Mouse (Mus musculus) embryonic facial prominence, embryonic 10.5 days (tissue): ENCODE data around the gene Asic2. TPM values are rescaled to one million over a fixed set of nuclear protein-coding genes. Genes with fewer than 3 reads are reported as not detected.

Experiments used
- DNase-seq: peaks from one replicate; pipeline ENCODE4 v3.0.0-alpha.2; 2017; ENCODE audit warnings: low spot score
- H3K27ac ChIP-seq: fragments of 300-500 bp; sonication (generic); replicated peaks from 2 replicates; pipeline ENCODE4 v1.5.1; 2016; ENCODE audit warnings: mild to moderate bottlenecking
- H3K27me3 ChIP-seq: fragments of 300-500 bp; sonication (generic); replicated peaks from 2 replicates; pipeline ENCODE4 v1.6.1; 2016; ENCODE audit warnings: low read depth, mild to moderate bottlenecking; ENCODE audit not compliant: poor library complexity, severe bottlenecking
- H3K36me3 ChIP-seq: fragments of 300-500 bp; sonication (generic); replicated peaks from 2 replicates; pipeline ENCODE4 v1.6.1; 2016; ENCODE audit warnings: mild to moderate bottlenecking, moderate library complexity
- H3K4me1 ChIP-seq: fragments of 300-500 bp; sonication (generic); 2 replicates; pipeline ENCODE4 v1.6.1; 2016
- H3K4me3 ChIP-seq: fragments of 300-500 bp; sonication (generic); 2 replicates; pipeline ENCODE4 v1.5.1; 2016; ENCODE audit warnings: mild to moderate bottlenecking, moderate library complexity
- H3K9me3 ChIP-seq: fragments of 300-500 bp; sonication (generic); 2 replicates; pipeline ENCODE4 v1.6.1; 2016; ENCODE audit warnings: mild to moderate bottlenecking
- WGBS: fragments of 180-500 bp; shearing (Covaris S2); methylation state at CpG from one replicate; pipeline ENCODE4 v1.1.7; 2016; 5-methylcytosine and 5-hydroxymethylcytosine counted together
- polyA plus RNA-seq: library from polyadenylated mRNA; unstranded; fragments of >200 nt; fragmentation: Nextera tagmentation; extraction: Ambion mirVana; gene quantifications from 2 replicates; pipeline ENCODE4 v1.2.1, GENCODE M21; 2016

Gene Asic2
- polyA plus RNA-seq, 1 experiment from 2014 or later, result 0.66 TPM

GRCm38 (mm10) chr11:81865661-81866382 is 102.4 kb downstream of the Asic2 start:
- H3K27me3 ChIP-seq, result no peaks in the 10 kb centered on the region
- WGBS, result 78% methylated on average over 10 of the region's 10 CpGs
- no peak for DNase-seq
- H3K9me3 ChIP-seq, result no peaks in the 10 kb centered on the region
- H3K36me3 ChIP-seq, result no peaks in the 10 kb centered on the region
- H3K4me3 ChIP-seq, result no peak overlapping the region
- H3K27ac ChIP-seq, result no peak overlapping the region
- peaks cover 19% of the 10 kb centered on the region for H3K4me1 ChIP-seq

- H3K27ac ChIP-seq, result peak within 1 kb of the TSS; percentile 70
- DNase-seq, result peak; percentile 59
These were observed 107.8 kb downstream of the Asic2 start, which contains the start of gene 5530401A14Rik for GRCm38 (mm10) chr11:81860250-81860972. 5530401A14Rik (plus strand) TSS chr11:81860673.

GRCm38 (mm10) chr11:81847773-81848490 is 120.3 kb downstream of the Asic2 start:
- Histone ChIP-seq H3K27me3 (no peaks in the 10 kb centered on the region), H3K9me3 (no peaks in the 10 kb centered on the region), H3K27ac (no peak overlapping the region), H3K4me3 (no peak overlapping the region), H3K36me3 (no peaks in the 10 kb centered on the region), H3K4me1 (peaks cover 7% of the 10 kb centered on the region)
- 74% methylated on average over 1 of the region's 1 CpGs for WGBS
- DNase-seq, result no peak

More at GRCm38 (mm10) chr11:81860250-81860972, 107.8 kb downstream of the Asic2 start, which contains the start of gene 5530401A14Rik:
- WGBS, result 27% methylated on average over 4 of the region's 4 CpGs
- no peak within 1 kb of the TSS for H3K4me3 ChIP-seq
- H3K4me1 ChIP-seq, result peaks cover 35% of the 10 kb centered on the region
- H3K9me3 ChIP-seq, result no peaks in the 10 kb centered on the region
- no peaks in the 10 kb centered on the region for H3K27me3 ChIP-seq
- H3K36me3 ChIP-seq, result no peaks in the 10 kb centered on the region

GRCm38 (mm10) chr11:81845686-81846036 is 122.6 kb downstream of the Asic2 start:
- DNase-seq, result no peak
- WGBS, result 78% methylated on average over 3 of the region's 3 CpGs
- H3K27me3 ChIP-seq, result no peaks in the 10 kb centered on the region
- H3K4me3 ChIP-seq, result no peak overlapping the region
- no peak overlapping the region for H3K27ac ChIP-seq
- H3K36me3 ChIP-seq, result no peaks in the 10 kb centered on the region
- H3K4me1 ChIP-seq, result peaks cover 4% of the 10 kb centered on the region
- H3K9me3 ChIP-seq, result no peaks in the 10 kb centered on the region

- Histone ChIP-seq H3K4me3 (no peak overlapping the region), H3K9me3 (no peaks in the 10 kb centered on the region), H3K4me1 (no peaks in the 10 kb centered on the region), H3K27ac (no peak overlapping the region), H3K27me3 (no peaks in the 10 kb centered on the region), H3K36me3 (no peaks in the 10 kb centered on the region)
- DNase-seq, result no peak
- WGBS, result 67% methylated on average over 5 of the region's 5 CpGs
These were observed 123.1 kb downstream of the Asic2 start for GRCm38 (mm10) chr11:81845010-81845685.

- DNase-seq, result no peak
- H3K36me3 ChIP-seq, result no peaks in the 10 kb centered on the region
- H3K4me1 ChIP-seq, result no peaks in the 10 kb centered on the region
- H3K9me3 ChIP-seq, result no peaks in the 10 kb centered on the region
- H3K27ac ChIP-seq, result no peak overlapping the region
- 63% methylated on average over 2 of the region's 2 CpGs for WGBS
- H3K27me3 ChIP-seq, result no peaks in the 10 kb centered on the region
- no peak overlapping the region for H3K4me3 ChIP-seq
These were observed 127.3 kb downstream of the Asic2 start for GRCm38 (mm10) chr11:81841001-81841400.

- Histone ChIP-seq H3K4me3 (no peak overlapping the region), H3K36me3 (no peaks in the 10 kb centered on the region), H3K27ac (no peak overlapping the region), H3K9me3 (no peaks in the 10 kb centered on the region), H3K27me3 (no peaks in the 10 kb centered on the region), H3K4me1 (no peaks in the 10 kb centered on the region)
- WGBS, result 52% methylated on average over 4 of the region's 4 CpGs
- DNase-seq, result no peak
These were observed 129.8 kb downstream of the Asic2 start for GRCm38 (mm10) chr11:81838426-81838825.

- no peaks in the 10 kb centered on the region for H3K27me3 ChIP-seq
- H3K4me3 ChIP-seq, result no peak overlapping the region
- no peaks in the 10 kb centered on the region for H3K36me3 ChIP-seq
- no peaks in the 10 kb centered on the region for H3K4me1 ChIP-seq
- no peak overlapping the region for H3K27ac ChIP-seq
- WGBS, result 65% methylated on average over 1 of the region's 1 CpGs
- no peak for DNase-seq
- no peaks in the 10 kb centered on the region for H3K9me3 ChIP-seq
These were observed 135.9 kb downstream of the Asic2 start for GRCm38 (mm10) chr11:81832381-81832780.

- H3K36me3 ChIP-seq, result no peaks in the 10 kb centered on the region
- H3K4me1 ChIP-seq, result no peaks in the 10 kb centered on the region
- H3K27me3 ChIP-seq, result 0 out of 2 replicates have a peak, but pooled peaks cover 3% of the 10 kb centered on the region
- H3K4me3 ChIP-seq, result no peak overlapping the region
- no peak overlapping the region for H3K27ac ChIP-seq
- no peak for DNase-seq
- no peaks in the 10 kb centered on the region for H3K9me3 ChIP-seq
- WGBS, result 41% methylated on average over 5 of the region's 5 CpGs
These were observed 151.7 kb downstream of the Asic2 start for GRCm38 (mm10) chr11:81816531-81816930.

- Histone ChIP-seq H3K36me3 (no peaks in the 10 kb centered on the region), H3K27me3 (0 out of 2 replicates have a peak, but pooled peaks cover 3% of the 10 kb centered on the region), H3K4me1 (no peaks in the 10 kb centered on the region), H3K27ac (no peak overlapping the region), H3K9me3 (no peaks in the 10 kb centered on the region), H3K4me3 (no peak overlapping the region)
- WGBS, result 85% methylated on average over 1 of the region's 1 CpGs
- no peak for DNase-seq
These were observed 153.4 kb downstream of the Asic2 start for GRCm38 (mm10) chr11:81814816-81815215.

- no peaks in the 10 kb centered on the region for H3K27me3 ChIP-seq
- no peaks in the 10 kb centered on the region for H3K9me3 ChIP-seq
- H3K27ac ChIP-seq, result no peak overlapping the region
- H3K4me3 ChIP-seq, result no peak overlapping the region
- H3K36me3 ChIP-seq, result no peaks in the 10 kb centered on the region
- H3K4me1 ChIP-seq, result no peaks in the 10 kb centered on the region
- 86% methylated on average over 11 of the region's 11 CpGs for WGBS
- DNase-seq, result no peak
These were observed 161.2 kb downstream of the Asic2 start for GRCm38 (mm10) chr11:81806905-81807659.
